Mouse (Mus musculus) thymus, adult 2 months (tissue): ENCODE measurements around the gene Tulp2. TPM values are rescaled to one million over a fixed set of nuclear protein-coding genes. Genes with fewer than 3 reads are reported as not detected.

Source experiments
- DNase-seq: peaks from one replicate; pipeline ENCODE4 v3.0.0; 2021
- H3K27ac ChIP-seq: fragments of 200-500 bp; 2 replicates; pipeline ENCODE4 v1.5.1; 2012; ENCODE audit warnings: low read length, control low read depth; ENCODE audit not compliant: control insufficient read depth, insufficient read depth
- H3K27me3 ChIP-seq: fragments of 200-500 bp; 2 replicates; pipeline ENCODE4 v1.6.1; 2012; ENCODE audit warnings: mild to moderate bottlenecking, low read length, moderate library complexity, mixed read lengths; ENCODE audit not compliant: control insufficient read depth, insufficient read depth
- H3K36me3 ChIP-seq: fragments of 200-500 bp; 2 replicates; pipeline ENCODE4 v1.6.1; 2012; ENCODE audit warnings: mild to moderate bottlenecking, low read length, moderate library complexity; ENCODE audit not compliant: control insufficient read depth, insufficient read depth
- H3K4me1 ChIP-seq: fragments of 200-500 bp; replicated peaks from 2 replicates; pipeline ENCODE4 v1.6.1; 2012; ENCODE audit warnings: low read length; ENCODE audit not compliant: control insufficient read depth, insufficient read depth
- H3K4me3 ChIP-seq: fragments of 200-500 bp; 2 replicates; pipeline ENCODE4 v1.5.1; 2012; ENCODE audit warnings: mild to moderate bottlenecking, low read length, control low read depth, moderate library complexity; ENCODE audit not compliant: control insufficient read depth, insufficient read depth
- CTCF ChIP-seq: fragments of 200-500 bp; IDR thresholded peaks from 2 replicates; pipeline ENCODE4 v1.5.1; 2012; ENCODE audit warnings: mild to moderate bottlenecking, control low read depth, low read length, moderate library complexity, borderline replicate concordance; ENCODE audit not compliant: control insufficient read depth, poor library complexity, insufficient read depth; ENCODE audit errors: extremely low read depth
- POLR2A ChIP-seq: fragments of 200-500 bp; IDR thresholded peaks from 2 replicates; pipeline ENCODE4 v1.6.1; 2012; ENCODE audit warnings: mild to moderate bottlenecking, low read length, control low read depth, moderate library complexity; ENCODE audit not compliant: control insufficient read depth, poor library complexity, insufficient read depth; ENCODE audit errors: extremely low read depth
- WGBS: fragments of 180-500 bp; shearing (Covaris S2); methylation state at CpG from one replicate; pipeline ENCODE4 v1.1.7; 2018; 5-methylcytosine and 5-hydroxymethylcytosine counted together
- polyA plus RNA-seq: library from polyadenylated mRNA; depleted of rRNA; stranded (reverse); fragments of >200 nt; gene quantifications from 2 replicates; pipeline ENCODE4 v1.2.3, GENCODE M21; 2012

Gene Tulp2
- polyA plus RNA-seq, 1 experiment, result 3.0 TPM

- TF ChIP-seq CTCF, result no peak
- no peak for TF ChIP-seq POLR2A
- no peak overlapping the region for H3K4me3 ChIP-seq
- peaks cover 9% of the 10 kb centered on the region for H3K4me1 ChIP-seq
- no peak for DNase-seq
- H3K27me3 ChIP-seq, result no peaks in the 10 kb centered on the region
- no peak overlapping the region for H3K27ac ChIP-seq
- H3K36me3 ChIP-seq, result no peaks in the 10 kb centered on the region
- 97% methylated on average over 1 of the region's 1 CpGs for WGBS
These were observed 54.0 kb downstream of the Tulp2 start for GRCm38 (mm10) chr7:45535676-45536075.

- H3K4me1 ChIP-seq, result peaks cover 11% of the 10 kb centered on the region
- 91% methylated on average over 10 of the region's 10 CpGs for WGBS
- H3K27ac ChIP-seq, result no peak overlapping the region
- no peak for DNase-seq
- TF ChIP-seq POLR2A, result no peak
- TF ChIP-seq CTCF, result no peak
- H3K4me3 ChIP-seq, result no peak overlapping the region
- no peaks in the 10 kb centered on the region for H3K36me3 ChIP-seq
- no peaks in the 10 kb centered on the region for H3K27me3 ChIP-seq
These were observed 55.9 kb downstream of the Tulp2 start for GRCm38 (mm10) chr7:45537602-45538001.

- Histone ChIP-seq H3K27ac (no peak overlapping the region), H3K36me3 (no peaks in the 10 kb centered on the region), H3K4me1 (peaks cover 11% of the 10 kb centered on the region), H3K27me3 (no peaks in the 10 kb centered on the region), H3K4me3 (peak overlapping the region; percentile 39)
- TF ChIP-seq POLR2A (no peak), CTCF (no peak)
- 19% methylated on average over 29 of the region's 29 CpGs for WGBS
- no peak for DNase-seq
These were observed 56.7 kb downstream of the Tulp2 start for GRCm38 (mm10) chr7:45538163-45539041.

GRCm38 (mm10) chr7:45539095-45539494 lies 57.4 kb downstream of the Tulp2 start:
- H3K27ac ChIP-seq, result no peak overlapping the region
- TF ChIP-seq CTCF (no peak), POLR2A (no peak)
- WGBS, result 98% methylated on average over 3 of the region's 3 CpGs
- H3K4me3 ChIP-seq, result no peak overlapping the region
- DNase-seq, result no peak
- H3K4me1 ChIP-seq, result peaks cover 11% of the 10 kb centered on the region
- H3K27me3 ChIP-seq, result no peaks in the 10 kb centered on the region
- no peaks in the 10 kb centered on the region for H3K36me3 ChIP-seq

GRCm38 (mm10) chr7:45540213-45540612 lies 58.5 kb downstream of the Tulp2 start:
- WGBS, result 8% methylated on average over 2 of the region's 2 CpGs
- Histone ChIP-seq H3K4me1 (peaks cover 11% of the 10 kb centered on the region), H3K27me3 (no peaks in the 10 kb centered on the region)

GRCm38 (mm10) chr7:45544525-45544924 lies 62.8 kb downstream of the Tulp2 start:
- DNase-seq, result no peak
- 100% methylated on average over 1 of the region's 1 CpGs for WGBS
- Histone ChIP-seq H3K4me3 (no peak overlapping the region), H3K36me3 (no peaks in the 10 kb centered on the region), H3K27me3 (no peaks in the 10 kb centered on the region), H3K4me1 (peaks cover 8% of the 10 kb centered on the region), H3K27ac (no peak overlapping the region)
- TF ChIP-seq CTCF, result no peak
- TF ChIP-seq POLR2A, result no peak

More at GRCm38 (mm10) chr7:45540213-45540612, 58.5 kb downstream of the Tulp2 start:
- no peak for DNase-seq
- no peak overlapping the region for H3K27ac ChIP-seq
- no peak overlapping the region for H3K4me3 ChIP-seq
- no peak for TF ChIP-seq CTCF
- TF ChIP-seq POLR2A, result no peak
- H3K36me3 ChIP-seq, result no peaks in the 10 kb centered on the region
